Mouse (Mus musculus) CH12.LX (cell line): ENCODE results near the gene Mrps17. TPM values are rescaled to one million over a fixed set of nuclear protein-coding genes. Genes with fewer than 3 reads are reported as not detected.

ENCODE experiments used
- DNase-seq: peaks from one replicate; pipeline ENCODE4 v3.0.0-alpha.2; 2013; ENCODE audit errors: extremely low read depth
- H3K27ac ChIP-seq: 2 replicates; pipeline ENCODE4 v1.5.1; 2012; ENCODE audit warnings: low read depth, mild to moderate bottlenecking, control low read depth, moderate library complexity; ENCODE audit not compliant: insufficient read depth
- H3K27me3 ChIP-seq: replicated peaks from 2 replicates; pipeline ENCODE3; 2012; ENCODE audit warnings: inconsistent platforms
- H3K36me3 ChIP-seq, 2 experiments: replicated peaks in 1 of 2; 2 replicates each; pipeline versions ENCODE3 to v1.6.1; 2012; ENCODE audit warnings: inconsistent platforms in 1 of 2, low read length in 1 of 2, mild to moderate bottlenecking in 1 of 2, mixed read lengths in 1 of 2, moderate library complexity in 1 of 2; ENCODE audit not compliant: control insufficient read depth in 1 of 2, insufficient read depth in 1 of 2
- H3K4me1 ChIP-seq, 2 experiments: 2 replicates each; pipeline ENCODE4 v1.6.1; 2012; ENCODE audit warnings: inconsistent platforms in 1 of 2, moderate library complexity in 1 of 2; ENCODE audit not compliant: insufficient read depth in 2 of 2, control insufficient read depth in 1 of 2
- H3K4me2 ChIP-seq: 2 replicates; pipeline ENCODE4 v1.6.1; 2012; ENCODE audit warnings: low read depth, mild to moderate bottlenecking, control low read depth; ENCODE audit not compliant: poor library complexity, insufficient read depth, severe bottlenecking
- H3K4me3 ChIP-seq, 3 experiments: fragments of 150-350 bp in 1 of 3; sonication (generic) in 1 of 3; replicated peaks in 1 of 3; 2 replicates each; pipeline versions ENCODE3 to v1.5.1; 2011 to 2012; ENCODE audit warnings: low read depth in 2 of 3, low read length in 2 of 3, mild to moderate bottlenecking in 2 of 3, moderate library complexity in 2 of 3, control low read depth in 1 of 3, improper control_type of control experiment in 1 of 3, inconsistent platforms in 1 of 3, mixed read lengths in 1 of 3; ENCODE audit not compliant: poor library complexity in 1 of 3
- H3K79me2 ChIP-seq: replicated peaks from 2 replicates; pipeline ENCODE4 v1.6.1; 2012; ENCODE audit warnings: mild to moderate bottlenecking, moderate library complexity; ENCODE audit not compliant: control insufficient read depth, poor library complexity, insufficient read depth, severe bottlenecking; ENCODE audit errors: extremely low read depth
- H3K9ac ChIP-seq: 2 replicates; pipeline ENCODE4 v1.6.1; 2012; ENCODE audit warnings: low read depth, mild to moderate bottlenecking, control low read depth, moderate library complexity; ENCODE audit not compliant: insufficient read depth
- H3K9me3 ChIP-seq: replicated peaks from 2 replicates; pipeline ENCODE3; 2012; ENCODE audit warnings: low read length, inconsistent platforms, mixed read lengths
- BHLHE40 ChIP-seq: IDR thresholded peaks from 2 replicates; pipeline ENCODE4 v1.6.1; 2011; ENCODE audit warnings: mild to moderate bottlenecking, low read depth, low read length, improper control_type of control experiment
- CHD1 ChIP-seq: IDR thresholded peaks from 2 replicates; pipeline ENCODE4 v1.6.1; 2012; ENCODE audit warnings: low read depth, low read length, improper control_type of control experiment, inconsistent platforms
- JUN ChIP-seq: IDR thresholded peaks from 2 replicates; pipeline ENCODE4 v1.6.1; 2011; ENCODE audit warnings: low read depth, mild to moderate bottlenecking, low read length, improper control_type of control experiment, moderate library complexity; ENCODE audit not compliant: insufficient read depth
- MAX ChIP-seq: IDR thresholded peaks from 2 replicates; pipeline ENCODE4 v1.6.1; 2011; ENCODE audit warnings: low read length, improper control_type of control experiment
- MAZ ChIP-seq: IDR thresholded peaks from 2 replicates; pipeline ENCODE4 v1.6.1; 2012; ENCODE audit warnings: low read depth, mild to moderate bottlenecking, inconsistent platforms, low read length, improper control_type of control experiment, moderate library complexity
- MYC ChIP-seq: IDR thresholded peaks from 2 replicates; pipeline ENCODE4 v1.6.1; 2011; ENCODE audit warnings: low read depth, mild to moderate bottlenecking, improper control_type of control experiment, low read length
- RAD21 ChIP-seq: IDR thresholded peaks from 2 replicates; pipeline ENCODE4 v1.6.1; 2011; ENCODE audit warnings: low read depth, mild to moderate bottlenecking, low read length, improper control_type of control experiment, moderate library complexity
- RCOR1 ChIP-seq: conservative IDR thresholded peaks from 2 replicates; pipeline ENCODE4 v1.6.1; 2012; ENCODE audit warnings: low read depth, mild to moderate bottlenecking, inconsistent platforms, low read length, improper control_type of control experiment
- SIN3A ChIP-seq: IDR thresholded peaks from 2 replicates; pipeline ENCODE4 v1.6.1; 2012; ENCODE audit warnings: low read length, improper control_type of control experiment, inconsistent platforms
- ZKSCAN1 ChIP-seq: IDR thresholded peaks from 2 replicates; pipeline ENCODE4 v1.6.1; 2012; ENCODE audit warnings: low read depth, inconsistent platforms, low read length, improper control_type of control experiment, borderline replicate concordance
- dilution Hi-C: fragments of 300-500 bp; cut with MboI; formaldehyde crosslinking; loops from 2 replicates; pipeline ENCODE4 v1.14.3; 2020; ENCODE audit warnings: low sequenced_read_pairs; ENCODE audit not compliant: extremely low pct_unique_long_range_greater_than_20kb, extremely low pct_ligation_motif_present
- in situ Hi-C: fragments of 300-500 bp; cut with MboI; formaldehyde crosslinking; loops from 3 replicates; pipeline ENCODE4 v1.14.3; 2019; ENCODE audit warnings: low sequenced_read_pairs, low pct_ligation_motif_present, low pct_unique_long_range_greater_than_20kb, mixed read lengths
- polyA plus RNA-seq: library from polyadenylated mRNA; unstranded; fragments of >175 nt; gene quantifications from 2 replicates; pipeline ENCODE4 v1.2.1, GENCODE M21; 2012; ENCODE audit warnings: low read depth; ENCODE audit not compliant: insufficient read length
- total RNA-seq, 2 experiments: library from RNA; depleted of rRNA; stranded (reverse); fragments of 300-350 nt in 1 of 2; fragments of >200 nt in 1 of 2; gene quantifications; 2 replicates each; pipeline ENCODE4 v1.2.3; 2012 to 2014

Gene Mrps17
- total and polyA plus RNA-seq, 3 experiments: 119 to 156 (median 136) TPM

DNA sequence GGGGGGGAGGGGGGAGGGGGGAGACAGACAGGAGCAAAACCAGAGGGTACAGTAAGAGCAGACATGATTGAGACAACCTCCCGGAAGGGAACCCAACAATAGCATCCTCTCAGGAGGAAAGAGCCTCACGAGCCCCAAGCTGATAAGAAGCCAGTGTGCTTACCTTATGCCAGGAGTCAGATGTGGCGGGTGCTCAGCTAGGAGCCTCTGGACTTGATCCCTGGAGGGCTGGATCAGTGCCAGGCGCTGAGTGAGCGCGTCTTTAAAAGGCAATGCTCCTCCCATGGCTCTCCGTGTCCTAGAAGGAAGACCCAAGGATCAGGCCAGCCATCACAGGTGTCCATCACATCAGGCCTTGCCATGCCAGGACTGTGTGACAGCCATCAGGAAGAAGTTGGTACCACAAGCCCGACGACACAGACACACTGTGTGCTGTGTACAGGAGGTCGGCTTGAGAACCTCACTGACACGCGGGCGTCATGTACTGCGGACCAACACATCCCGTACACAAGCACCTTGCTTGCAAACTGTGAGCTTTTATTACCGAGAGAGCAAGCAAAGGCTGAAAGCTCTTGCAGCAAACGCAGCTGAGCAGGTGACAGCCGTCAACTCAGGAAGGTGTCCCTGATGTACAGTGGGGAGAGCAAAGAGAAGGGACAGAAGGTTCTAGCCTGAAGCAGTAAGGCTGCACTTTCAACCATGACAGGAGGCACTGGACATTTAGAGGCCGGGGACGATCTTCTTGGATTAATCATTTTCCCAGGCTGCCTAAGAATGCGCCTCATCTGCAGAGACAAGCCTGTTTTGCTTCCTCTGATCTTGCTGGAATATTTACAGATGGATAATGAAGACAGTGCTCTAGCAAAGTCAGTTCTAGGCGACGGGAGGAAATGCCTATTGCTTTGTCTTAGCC lies 55.4 kb downstream of the Mrps17 start:
- Histone ChIP-seq H3K9ac (no peak overlapping the region), H3K27ac (no peak overlapping the region), H3K4me2 (no peak overlapping the region), H3K36me3 (peaks cover 71 to 90% of the 10 kb centered on the region in 2 experiments), H3K4me3 (no peak overlapping the region), H3K4me1 (peaks cover 0 to 11% of the 10 kb centered on the region in 2 experiments; a peak in 1 of 4 replicates), H3K9me3 (no peaks in the 10 kb centered on the region), H3K27me3 (no peaks in the 10 kb centered on the region), H3K79me2 (peaks cover 8% of the 10 kb centered on the region; the same call in 1 of the 2 replicates)
- in situ Hi-C loops: no loop called here
- dilution Hi-C loops: no loop called here
- no peak for DNase-seq
- TF ChIP-seq JUN: no peak
- TF ChIP-seq RAD21: no peak
- TF ChIP-seq MAZ: no peak
- no peak for TF ChIP-seq CHD1
- TF ChIP-seq MAX: no peak
- TF ChIP-seq MYC: no peak
- TF ChIP-seq SIN3A: no peak
- TF ChIP-seq ZKSCAN1: no peak
- no peak for TF ChIP-seq BHLHE40
- no peak for TF ChIP-seq RCOR1
- TF ChIP-seq, all 38 proteins: peak for 0

Other genes with a start within 250 kb of the Mrps17 start
- gene Sfswap, start 214.3 kb upstream of the Mrps17 start, total RNA-seq (2012; rRNA removed): 36.0 and 39.2 TPM in 2 replicates
- 24.2 and 24.9 TPM in 2 replicates for gene Sfswap, start 214.3 kb upstream of the Mrps17 start, total RNA-seq (2014; rRNA removed)
- 70.4 and 70.5 TPM in 2 replicates for gene Sfswap, start 214.3 kb upstream of the Mrps17 start, polyA plus RNA-seq
- gene Mmp17, start 131.3 kb upstream of the Mrps17 start, total RNA-seq (2012; rRNA removed): 0.34 and 0.51 TPM in 2 replicates
- not detected in 2 replicates for gene Mmp17, start 131.3 kb upstream of the Mrps17 start, total RNA-seq (2014; rRNA removed)
- not detected in 2 replicates for gene Mmp17, start 131.3 kb upstream of the Mrps17 start, polyA plus RNA-seq
- gene Zfp11, start 45.4 kb upstream of the Mrps17 start, total RNA-seq (2012; rRNA removed): not detected in 2 replicates
- gene Zfp11, start 45.4 kb upstream of the Mrps17 start, total RNA-seq (2014; rRNA removed): not detected in 2 replicates
- not detected in 2 replicates for gene Zfp11, start 45.4 kb upstream of the Mrps17 start, polyA plus RNA-seq
- not detected in 2 replicates for gene Sept14, start 7.0 kb upstream of the Mrps17 start, total RNA-seq (2012; rRNA removed)
- not detected in 2 replicates for gene Sept14, start 7.0 kb upstream of the Mrps17 start, total RNA-seq (2014; rRNA removed)
- gene Sept14, start 7.0 kb upstream of the Mrps17 start, polyA plus RNA-seq: not detected in 2 replicates
- gene Nipsnap2, start 9.6 kb downstream of the Mrps17 start, total RNA-seq (2012; rRNA removed): 24.3 and 30.4 TPM in 2 replicates
- gene Nipsnap2, start 9.6 kb downstream of the Mrps17 start, total RNA-seq (2014; rRNA removed): 23.9 and 24.8 TPM in 2 replicates
- 18.3 TPM in 2 replicates for gene Nipsnap2, start 9.6 kb downstream of the Mrps17 start, polyA plus RNA-seq
- gene Psph, start 72.0 kb downstream of the Mrps17 start, total RNA-seq (2012; rRNA removed): 145 and 232 TPM in 2 replicates
- 199 and 252 TPM in 2 replicates for gene Psph, start 72.0 kb downstream of the Mrps17 start, total RNA-seq (2014; rRNA removed)
- gene Psph, start 72.0 kb downstream of the Mrps17 start, polyA plus RNA-seq: 128 and 139 TPM in 2 replicates
- 43.0 and 47.8 TPM in 2 replicates for gene Sumf2, start 131.5 kb downstream of the Mrps17 start, total RNA-seq (2012; rRNA removed)
- 30.7 and 34.6 TPM in 2 replicates for gene Sumf2, start 131.5 kb downstream of the Mrps17 start, total RNA-seq (2014; rRNA removed)
- 39.7 and 50.3 TPM in 2 replicates for gene Sumf2, start 131.5 kb downstream of the Mrps17 start, polyA plus RNA-seq
- 552 and 592 TPM in 2 replicates for gene Chchd2, start 172.0 kb downstream of the Mrps17 start, total RNA-seq (2012; rRNA removed)
- 988 and 1,007 TPM in 2 replicates for gene Chchd2, start 172.0 kb downstream of the Mrps17 start, total RNA-seq (2014; rRNA removed)
- gene Chchd2, start 172.0 kb downstream of the Mrps17 start, polyA plus RNA-seq: 346 and 370 TPM in 2 replicates
- gene Zbed5, start 180.2 kb downstream of the Mrps17 start, total RNA-seq (2012; rRNA removed): 4.5 and 5.4 TPM in 2 replicates
- gene Zbed5, start 180.2 kb downstream of the Mrps17 start, total RNA-seq (2014; rRNA removed): 6.4 and 7.4 TPM in 2 replicates
- 4.9 and 5.1 TPM in 2 replicates for gene Zbed5, start 180.2 kb downstream of the Mrps17 start, polyA plus RNA-seq
- gene Phkg1, start 183.1 kb downstream of the Mrps17 start, total RNA-seq (2012; rRNA removed): 0.21 and 0.25 TPM in 2 replicates
- gene Phkg1, start 183.1 kb downstream of the Mrps17 start, total RNA-seq (2014; rRNA removed): 0.23 TPM in 1 of 2 replicates, not detected in the other
- 0.16 and 0.61 TPM in 2 replicates for gene Phkg1, start 183.1 kb downstream of the Mrps17 start, polyA plus RNA-seq
- 0.46 and 0.68 TPM in 2 replicates for gene Nupr1l, start 193.0 kb downstream of the Mrps17 start, total RNA-seq (2012; rRNA removed)
- 0.46 TPM in 1 of 2 replicates, not detected in the other for gene Nupr1l, start 193.0 kb downstream of the Mrps17 start, total RNA-seq (2014; rRNA removed)
- gene Nupr1l, start 193.0 kb downstream of the Mrps17 start, polyA plus RNA-seq: not detected in 2 replicates
- 8.7 and 11.0 TPM in 2 replicates for gene Vkorc1l1, start 226.5 kb downstream of the Mrps17 start, total RNA-seq (2012; rRNA removed)
- gene Vkorc1l1, start 226.5 kb downstream of the Mrps17 start, total RNA-seq (2014; rRNA removed): 27.0 and 31.4 TPM in 2 replicates
- 25.4 and 33.1 TPM in 2 replicates for gene Vkorc1l1, start 226.5 kb downstream of the Mrps17 start, polyA plus RNA-seq